Mouse (Mus musculus) thymus, adult 2 months (tissue): Measurements from ENCODE around the gene Sftpa1.

Source experiments
- CTCF ChIP-seq: fragments of 200-500 bp; IDR thresholded peaks from 2 replicates; pipeline ENCODE4 v1.5.1; 2012; ENCODE audit warnings: mild to moderate bottlenecking, control low read depth, low read length, moderate library complexity, borderline replicate concordance; ENCODE audit not compliant: control insufficient read depth, poor library complexity, insufficient read depth; ENCODE audit errors: extremely low read depth
- POLR2A ChIP-seq: fragments of 200-500 bp; IDR thresholded peaks from 2 replicates; pipeline ENCODE4 v1.6.1; 2012; ENCODE audit warnings: mild to moderate bottlenecking, low read length, control low read depth, moderate library complexity; ENCODE audit not compliant: control insufficient read depth, poor library complexity, insufficient read depth; ENCODE audit errors: extremely low read depth

DNA sequence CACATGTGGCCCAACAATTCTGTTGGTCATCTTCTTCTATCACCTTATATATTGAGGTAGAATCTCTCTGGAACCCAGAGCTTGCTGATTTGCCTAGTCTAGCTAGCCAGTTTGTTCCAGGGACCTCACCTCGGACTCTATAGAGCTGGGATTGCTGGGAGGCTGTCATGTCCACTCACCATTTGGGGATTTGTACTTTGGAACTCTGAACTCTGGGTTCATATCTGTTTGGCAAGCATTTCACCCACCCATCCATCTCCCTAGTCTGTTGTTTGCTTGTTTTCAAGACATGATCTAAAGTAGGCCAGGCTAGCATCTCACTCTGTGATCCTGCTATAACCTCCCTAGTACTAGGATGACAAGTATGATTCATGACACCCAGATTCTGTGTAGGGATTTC lies 43.2 kb downstream of the Sftpa1 start:
- TF ChIP-seq CTCF: no peak
- TF ChIP-seq POLR2A: no peak
